Mouse (Mus musculus): ENCODE results near the gene Zbtb8a. TPM values are rescaled to one million over a fixed set of nuclear protein-coding genes. Genes with fewer than 3 reads are reported as not detected.

Zbtb8a gene
- polyA plus RNA-seq, 1 experiment from 2014 or later = 17.2 TPM

- WGBS = 81% methylated on average over 1 of the region's 1 CpGs
- H3K4me2 ChIP-seq (replicated peaks; ENCODE audit: low read depth, low read length) = no peak overlapping the region
- H3K27me3 ChIP-seq (ENCODE audit: insufficient read depth, low read length) = no peaks in the 10 kb centered on the region
- H3K27ac ChIP-seq (ENCODE audit: low read length) = no peak overlapping the region
- no peak overlapping the region for H3K9ac ChIP-seq (replicated peaks; ENCODE audit: low read length)
- peaks cover 55% of the 10 kb centered on the region for H3K36me3 ChIP-seq (ENCODE audit: insufficient read depth, low read length)
- no peak for ATAC-seq (ENCODE audit: low FRiP score, low TSS enrichment)
- no peak overlapping the region for H3K4me3 ChIP-seq (ENCODE audit: low read length)
- H3K4me1 ChIP-seq (ENCODE audit: insufficient read depth, low read length) = no peaks in the 10 kb centered on the region
- H3K9me3 ChIP-seq (ENCODE audit: low read length) = no peaks in the 10 kb centered on the region
These were observed 53.2 kb downstream of the Zbtb8a start for GRCm38 (mm10) chr4:129324756-129325155.

GRCm38 (mm10) chr4:129323491-129323890 is 54.4 kb downstream of the Zbtb8a start:
- Histone ChIP-seq H3K27me3 (ENCODE audit: insufficient read depth, low read length) (no peaks in the 10 kb centered on the region), H3K36me3 (ENCODE audit: insufficient read depth, low read length) (peaks cover 58% of the 10 kb centered on the region), H3K4me2 (replicated peaks; ENCODE audit: low read depth, low read length) (no peak overlapping the region), H3K27ac (ENCODE audit: low read length) (no peak overlapping the region), H3K4me1 (ENCODE audit: insufficient read depth, low read length) (no peaks in the 10 kb centered on the region), H3K9ac (replicated peaks; ENCODE audit: low read length) (no peak overlapping the region), H3K4me3 (ENCODE audit: low read length) (no peak overlapping the region), H3K9me3 (ENCODE audit: low read length) (no peaks in the 10 kb centered on the region)
- ATAC-seq (ENCODE audit: low FRiP score, low TSS enrichment) = no peak
- 90% methylated on average over 1 of the region's 1 CpGs for WGBS

- Histone ChIP-seq H3K4me3 (ENCODE audit: low read length) (no peak overlapping the region), H3K4me2 (replicated peaks; ENCODE audit: low read depth, low read length) (no peak overlapping the region), H3K9me3 (ENCODE audit: low read length) (no peaks in the 10 kb centered on the region), H3K27ac (ENCODE audit: low read length) (no peak overlapping the region), H3K4me1 (ENCODE audit: insufficient read depth, low read length) (no peaks in the 10 kb centered on the region), H3K27me3 (ENCODE audit: insufficient read depth, low read length) (no peaks in the 10 kb centered on the region), H3K36me3 (ENCODE audit: insufficient read depth, low read length) (peaks cover 58% of the 10 kb centered on the region), H3K9ac (replicated peaks; ENCODE audit: low read length) (no peak overlapping the region)
- WGBS = 92% methylated on average over 5 of the region's 5 CpGs
- no peak for ATAC-seq (ENCODE audit: low FRiP score, low TSS enrichment)
These were observed 55.9 kb downstream of the Zbtb8a start for GRCm38 (mm10) chr4:129322042-129322441.

GRCm38 (mm10) chr4:129320876-129321275 is 57.0 kb downstream of the Zbtb8a start:
- ATAC-seq (ENCODE audit: low FRiP score, low TSS enrichment) = no peak
- Histone ChIP-seq H3K27me3 (ENCODE audit: insufficient read depth, low read length) (no peaks in the 10 kb centered on the region), H3K4me2 (replicated peaks; ENCODE audit: low read depth, low read length) (no peak overlapping the region), H3K27ac (ENCODE audit: low read length) (no peak overlapping the region), H3K9me3 (ENCODE audit: low read length) (no peaks in the 10 kb centered on the region), H3K36me3 (ENCODE audit: insufficient read depth, low read length) (peaks cover 60% of the 10 kb centered on the region), H3K4me3 (ENCODE audit: low read length) (no peak overlapping the region), H3K9ac (replicated peaks; ENCODE audit: low read length) (no peak overlapping the region), H3K4me1 (ENCODE audit: insufficient read depth, low read length) (no peaks in the 10 kb centered on the region)
- 66% methylated on average over 1 of the region's 1 CpGs for WGBS

GRCm38 (mm10) chr4:129313886-129314285 is 64.0 kb downstream of the Zbtb8a start:
- no peak overlapping the region for H3K4me2 ChIP-seq (replicated peaks; ENCODE audit: low read depth, low read length)
- ATAC-seq (ENCODE audit: low FRiP score, low TSS enrichment) = no peak
- 80% methylated on average over 3 of the region's 3 CpGs for WGBS
- H3K36me3 ChIP-seq (ENCODE audit: insufficient read depth, low read length) = peaks cover 87% of the 10 kb centered on the region
- no peaks in the 10 kb centered on the region for H3K27me3 ChIP-seq (ENCODE audit: insufficient read depth, low read length)
- no peak overlapping the region for H3K4me3 ChIP-seq (ENCODE audit: low read length)
- H3K9me3 ChIP-seq (ENCODE audit: low read length) = no peaks in the 10 kb centered on the region
- no peaks in the 10 kb centered on the region for H3K4me1 ChIP-seq (ENCODE audit: insufficient read depth, low read length)
- H3K9ac ChIP-seq (replicated peaks; ENCODE audit: low read length) = no peak overlapping the region
- no peak overlapping the region for H3K27ac ChIP-seq (ENCODE audit: low read length)

GRCm38 (mm10) chr4:129307936-129308335 is 70.0 kb downstream of the Zbtb8a start:
- 89% methylated on average over 1 of the region's 1 CpGs for WGBS
- Histone ChIP-seq H3K27ac (ENCODE audit: low read length) (no peak overlapping the region), H3K9me3 (ENCODE audit: low read length) (no peaks in the 10 kb centered on the region), H3K27me3 (ENCODE audit: insufficient read depth, low read length) (no peaks in the 10 kb centered on the region), H3K4me2 (replicated peaks; ENCODE audit: low read depth, low read length) (no peak overlapping the region), H3K9ac (replicated peaks; ENCODE audit: low read length) (no peak overlapping the region), H3K36me3 (ENCODE audit: insufficient read depth, low read length) (peaks cover 58% of the 10 kb centered on the region), H3K4me1 (ENCODE audit: insufficient read depth, low read length) (no peaks in the 10 kb centered on the region), H3K4me3 (ENCODE audit: low read length) (no peak overlapping the region)
- ATAC-seq (ENCODE audit: low FRiP score, low TSS enrichment) = no peak

- Histone ChIP-seq H3K9ac (replicated peaks; ENCODE audit: low read length) (no peak overlapping the region), H3K4me3 (ENCODE audit: low read length) (no peak overlapping the region), H3K27ac (ENCODE audit: low read length) (no peak overlapping the region), H3K27me3 (ENCODE audit: insufficient read depth, low read length) (no peaks in the 10 kb centered on the region), H3K4me1 (ENCODE audit: insufficient read depth, low read length) (no peaks in the 10 kb centered on the region), H3K36me3 (ENCODE audit: insufficient read depth, low read length) (peaks cover 29% of the 10 kb centered on the region), H3K4me2 (replicated peaks; ENCODE audit: low read depth, low read length) (no peak overlapping the region), H3K9me3 (ENCODE audit: low read length) (0 out of 2 replicates have a peak, but pooled peaks cover 5% of the 10 kb centered on the region)
- no peak for ATAC-seq (ENCODE audit: low FRiP score, low TSS enrichment)
- WGBS = 76% methylated on average over 1 of the region's 1 CpGs
These were observed 73.6 kb downstream of the Zbtb8a start for GRCm38 (mm10) chr4:129304306-129304705.

GRCm38 (mm10) chr4:129303816-129304215 is 74.1 kb downstream of the Zbtb8a start:
- no peaks in the 10 kb centered on the region for H3K27me3 ChIP-seq (ENCODE audit: insufficient read depth, low read length)
- no peak overlapping the region for H3K4me3 ChIP-seq (ENCODE audit: low read length)
- no peak overlapping the region for H3K4me2 ChIP-seq (replicated peaks; ENCODE audit: low read depth, low read length)
- H3K9me3 ChIP-seq (ENCODE audit: low read length) = 0 out of 2 replicates have a peak, but pooled peaks cover 5% of the 10 kb centered on the region
- no peak overlapping the region for H3K9ac ChIP-seq (replicated peaks; ENCODE audit: low read length)
- no peak overlapping the region for H3K27ac ChIP-seq (ENCODE audit: low read length)
- H3K4me1 ChIP-seq (ENCODE audit: insufficient read depth, low read length) = no peaks in the 10 kb centered on the region
- 84% methylated on average over 9 of the region's 9 CpGs for WGBS
- H3K36me3 ChIP-seq (ENCODE audit: insufficient read depth, low read length) = peaks cover 24% of the 10 kb centered on the region
- ATAC-seq (ENCODE audit: low FRiP score, low TSS enrichment) = peak; percentile 59

Other genes starting within 250 kb of the Zbtb8a start
- 3.0 and 3.4 TPM in 2 replicates for gene Fndc5, start 241.1 kb downstream of the Zbtb8a start, polyA plus RNA-seq (2015; fragmentation: Nextera tagmentation; extraction: Ambion mirVana)
- 23.2 and 25.6 TPM in 2 replicates for gene S100pbp, start 188.4 kb downstream of the Zbtb8a start, polyA plus RNA-seq (2015; fragmentation: Nextera tagmentation; extraction: Ambion mirVana)
- 85.0 and 89.6 TPM in 2 replicates for gene Yars, start 188.4 kb downstream of the Zbtb8a start, polyA plus RNA-seq (2015; fragmentation: Nextera tagmentation; extraction: Ambion mirVana)
- 9.3 and 10.4 TPM in 2 replicates for gene C77080, start 116.7 kb downstream of the Zbtb8a start, polyA plus RNA-seq (2015; fragmentation: Nextera tagmentation; extraction: Ambion mirVana)
- gene Sync, start 90.5 kb downstream of the Zbtb8a start, polyA plus RNA-seq (2015; fragmentation: Nextera tagmentation; extraction: Ambion mirVana) = 1.2 and 1.3 TPM in 2 replicates
- 383 and 405 TPM in 2 replicates for gene Rbbp4, start 42.7 kb downstream of the Zbtb8a start, polyA plus RNA-seq (2015; fragmentation: Nextera tagmentation; extraction: Ambion mirVana)
- 44.4 and 45.1 TPM in 2 replicates for gene Zbtb8os, start 42.4 kb downstream of the Zbtb8a start, polyA plus RNA-seq (2015; fragmentation: Nextera tagmentation; extraction: Ambion mirVana)
- 5.7 and 5.8 TPM in 2 replicates for gene Zbtb8b, start 62.7 kb upstream of the Zbtb8a start, polyA plus RNA-seq (2015; fragmentation: Nextera tagmentation; extraction: Ambion mirVana)
- gene Bsdc1, start 83.5 kb upstream of the Zbtb8a start, polyA plus RNA-seq (2015; fragmentation: Nextera tagmentation; extraction: Ambion mirVana) = 31.8 and 33.6 TPM in 2 replicates
- not detected in 2 replicates for gene Tssk3, start 112.9 kb upstream of the Zbtb8a start, polyA plus RNA-seq (2015; fragmentation: Nextera tagmentation; extraction: Ambion mirVana)
- 0.35 TPM in 1 of 2 replicates, not detected in the other for gene Fam229a, start 113.1 kb upstream of the Zbtb8a start, polyA plus RNA-seq (2015; fragmentation: Nextera tagmentation; extraction: Ambion mirVana)
- gene Marcksl1, start 135.5 kb upstream of the Zbtb8a start, polyA plus RNA-seq (2015; fragmentation: Nextera tagmentation; extraction: Ambion mirVana) = 761 and 859 TPM in 2 replicates
- 285 and 304 TPM in 2 replicates for gene Hdac1, start 164.6 kb upstream of the Zbtb8a start, polyA plus RNA-seq (2015; fragmentation: Nextera tagmentation; extraction: Ambion mirVana)
- gene Lck, start 195.5 kb upstream of the Zbtb8a start, polyA plus RNA-seq (2015; fragmentation: Nextera tagmentation; extraction: Ambion mirVana) = 10.8 and 13.0 TPM in 2 replicates
- gene Fam167b, start 200.4 kb upstream of the Zbtb8a start, polyA plus RNA-seq (2015; fragmentation: Nextera tagmentation; extraction: Ambion mirVana) = 35.9 and 37.8 TPM in 2 replicates
- 296 and 307 TPM in 2 replicates for gene Eif3i, start 222.5 kb upstream of the Zbtb8a start, polyA plus RNA-seq (2015; fragmentation: Nextera tagmentation; extraction: Ambion mirVana)
- 216 and 221 TPM in 2 replicates for gene Tmem234, start 222.6 kb upstream of the Zbtb8a start, polyA plus RNA-seq (2015; fragmentation: Nextera tagmentation; extraction: Ambion mirVana)
- 2.6 and 3.2 TPM in 2 replicates for gene Dcdc2b, start 236.1 kb upstream of the Zbtb8a start, polyA plus RNA-seq (2015; fragmentation: Nextera tagmentation; extraction: Ambion mirVana)
- 34.8 and 38.2 TPM in 2 replicates for gene Iqcc, start 241.0 kb upstream of the Zbtb8a start, polyA plus RNA-seq (2015; fragmentation: Nextera tagmentation; extraction: Ambion mirVana)
- gene Ccdc28b, start 245.8 kb upstream of the Zbtb8a start, polyA plus RNA-seq (2015; fragmentation: Nextera tagmentation; extraction: Ambion mirVana) = 64.1 and 71.7 TPM in 2 replicates

Data from kidney, embryonic 16.5 days (tissue).